Mouse (Mus musculus): ENCODE measurements around the gene Neurl4.

DNA sequence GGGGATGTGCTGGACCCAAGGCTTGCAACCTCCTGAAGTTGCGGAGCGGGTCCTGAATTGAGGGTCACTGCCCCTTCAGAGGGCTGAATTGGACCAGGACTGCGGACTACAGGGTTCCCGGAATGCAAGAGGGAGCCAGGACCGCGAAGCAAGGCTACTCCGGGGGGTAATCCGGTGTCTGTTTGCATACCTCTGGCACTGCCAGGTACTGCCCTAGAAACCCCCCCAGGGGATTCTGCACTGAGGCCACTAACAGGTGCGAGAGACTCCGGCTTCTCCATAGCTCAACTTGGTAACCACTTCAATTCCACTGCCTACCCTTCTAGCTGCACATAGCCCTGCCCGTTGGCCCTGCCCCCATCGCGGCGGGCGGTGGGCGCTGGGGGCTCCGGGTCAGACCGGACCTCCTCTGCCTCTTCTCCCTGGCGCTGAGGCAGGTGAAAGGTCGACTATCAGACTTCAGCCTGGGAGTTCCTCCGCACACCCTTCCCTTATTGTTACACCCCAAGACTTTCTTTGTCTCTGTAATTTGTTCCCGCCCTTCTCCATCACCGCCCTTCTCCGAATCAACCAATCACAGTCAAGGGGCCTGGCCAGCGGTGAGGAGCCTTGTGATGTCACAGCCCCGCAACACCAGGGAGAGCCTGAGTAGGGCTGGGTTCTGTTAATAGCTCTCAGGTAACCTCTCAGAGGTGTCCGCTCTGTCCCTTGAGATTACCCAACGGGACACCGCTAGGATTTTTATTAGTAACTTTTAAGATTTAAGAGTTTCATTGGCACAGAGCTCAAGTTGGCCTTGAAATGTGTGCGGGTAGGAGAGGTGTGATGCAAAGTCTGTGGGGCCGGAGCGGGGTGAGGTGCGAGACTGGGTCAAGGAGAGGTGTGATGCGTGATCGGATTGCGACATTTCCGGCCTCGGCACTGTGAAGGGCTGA lies at the start of gene Neurl4, which contains the start of gene 2810408A11Rik:
- TF ChIP-seq POLR2A (IDR thresholded peaks at IDR 0.05; ENCODE audit: low read depth, low read length) (peak; percentile 54; the same call in 1 of the 2 replicates), CTCF (IDR thresholded peaks at IDR 0.05; ENCODE audit: extremely low read depth, insufficient read length, insufficient replicate concordance, low read depth, low read length) (no peak)

Measured in small intestine, adult 2 months (tissue).